Mouse (Mus musculus) small intestine, adult 2 months (tissue): Measurements from ENCODE around the gene Rgs9bp.

Source experiments
- CTCF ChIP-seq: fragments of 200-500 bp; IDR thresholded peaks from 2 replicates; pipeline ENCODE4 v1.5.1; 2012; ENCODE audit warnings: low read depth, mild to moderate bottlenecking, control low read depth, inconsistent platforms, low read length, moderate library complexity, mixed read lengths; ENCODE audit not compliant: insufficient replicate concordance, insufficient read length; ENCODE audit errors: extremely low read depth
- POLR2A ChIP-seq: fragments of 200-500 bp; IDR thresholded peaks from 2 replicates; pipeline ENCODE4 v1.6.1; 2012; ENCODE audit warnings: low read depth, mild to moderate bottlenecking, control low read depth, inconsistent platforms, low read length, moderate library complexity

- no peak for TF ChIP-seq CTCF
- TF ChIP-seq POLR2A, result no peak
Observed at GRCm38 (mm10) chr7:35584068-35584785, 1.2 kb downstream of the Rgs9bp start.
